Mouse (Mus musculus) gastrocnemius, postnatal 10 days (tissue): ENCODE measurements around the gene Fgfrl1. TPM values are rescaled to one million over a fixed set of nuclear protein-coding genes. Genes with fewer than 3 reads are reported as not detected.

Experiments used
- DNase-seq: peaks from one replicate; pipeline ENCODE4 v3.0.0; 2021; ENCODE audit warnings: mixed read lengths
- long read RNA-seq, 2 experiments: library from polyadenylated mRNA; stranded (forward); transcript quantifications; one replicate each; pipeline ENCODE4 v2.0.0; 2021
- total RNA-seq, 2 experiments: library from RNA; stranded (reverse); gene quantifications; 2 replicates each; pipeline ENCODE4 v1.2.3; 2021

Gene Fgfrl1
- total RNA-seq = 10 to 100 TPM; 67.3 to 80.5 TPM
- long read RNA-seq, experiment 1, transcript Fgfrl1-201 (7 exons, 2,329 nt) = major isoform, 69 of 106 reads
- long read RNA-seq, experiment 1, partial matches to known transcripts = 10 of 106 reads
- long read RNA-seq, experiment 1, other reads (novel, unspliced or antisense) = 24 of 106 reads
- long read RNA-seq, experiment 2, transcript Fgfrl1-201 (7 exons, 2,329 nt) = major isoform, 41 of 78 reads
- long read RNA-seq, experiment 2, partial matches to known transcripts = 17 of 78 reads
- long read RNA-seq, experiment 2, other reads (novel, unspliced or antisense) = 17 of 78 reads

GRCm38 (mm10) chr5:108692271-108692670 is at the start of gene Fgfrl1:
Gene Fgfrl1 (plus strand): TSS chr5:108692382.
- peak; percentile 63 for DNase-seq

GRCm38 (mm10) chr5:108643674-108644073 is 48.5 kb upstream of the Fgfrl1 start:
- no peak for DNase-seq

- peak; percentile 40 for DNase-seq
Measured at GRCm38 (mm10) chr5:108645651-108646342, 46.4 kb upstream of the Fgfrl1 start.

GRCm38 (mm10) chr5:108646343-108646660 is 45.9 kb upstream of the Fgfrl1 start:
- DNase-seq = no peak

GRCm38 (mm10) chr5:108647311-108647710 is 44.9 kb upstream of the Fgfrl1 start:
- DNase-seq = no peak

GRCm38 (mm10) chr5:108647820-108648465 is 44.2 kb upstream of the Fgfrl1 start:
- no peak for DNase-seq

- DNase-seq = no peak
Measured at GRCm38 (mm10) chr5:108648937-108649576, 43.1 kb upstream of the Fgfrl1 start.

- no peak for DNase-seq
Measured at GRCm38 (mm10) chr5:108650341-108650740, 41.8 kb upstream of the Fgfrl1 start.

- DNase-seq = no peak
Measured at GRCm38 (mm10) chr5:108651136-108651720, 41.0 kb upstream of the Fgfrl1 start.

GRCm38 (mm10) chr5:108651823-108652222 is 40.4 kb upstream of the Fgfrl1 start:
- DNase-seq = no peak

GRCm38 (mm10) chr5:108653341-108653740 is 38.8 kb upstream of the Fgfrl1 start:
- DNase-seq = no peak

- no peak for DNase-seq
Measured at GRCm38 (mm10) chr5:108654444-108654990, 37.7 kb upstream of the Fgfrl1 start.

GRCm38 (mm10) chr5:108655381-108655780 is 36.8 kb upstream of the Fgfrl1 start:
- DNase-seq = no peak

GRCm38 (mm10) chr5:108655891-108656650 is 36.1 kb upstream of the Fgfrl1 start:
- no peak for DNase-seq

GRCm38 (mm10) chr5:108657406-108657805 is 34.8 kb upstream of the Fgfrl1 start:
- DNase-seq = no peak

GRCm38 (mm10) chr5:108658611-108659010 is 33.6 kb upstream of the Fgfrl1 start:
- no peak for DNase-seq

GRCm38 (mm10) chr5:108659698-108660631 is 32.2 kb upstream of the Fgfrl1 start, which contains the start of gene Idua:
Gene Idua (plus strand): TSS chr5:108660331.
- DNase-seq = no peak

GRCm38 (mm10) chr5:108660632-108661268 is 31.4 kb upstream of the Fgfrl1 start:
- peak; percentile 92 for DNase-seq

- no peak for DNase-seq
Measured at GRCm38 (mm10) chr5:108662772-108663171, 29.4 kb upstream of the Fgfrl1 start.

- no peak for DNase-seq
Measured at GRCm38 (mm10) chr5:108665066-108665465, 27.1 kb upstream of the Fgfrl1 start.
